Mouse (Mus musculus) lung, postnatal 25 days (tissue): Measurements from ENCODE around the gene Lamtor4.
"Not testable (repeated sequence)": the region's sequence is repeated elsewhere in the genome, so short reads cannot be mapped to it uniquely, and the experiment has no call there.

Experiments used
- DNase-seq: peaks from one replicate; pipeline ENCODE4 v3.0.0; 2022; ENCODE audit warnings: low spot score

The Lamtor4 gene

DNA sequence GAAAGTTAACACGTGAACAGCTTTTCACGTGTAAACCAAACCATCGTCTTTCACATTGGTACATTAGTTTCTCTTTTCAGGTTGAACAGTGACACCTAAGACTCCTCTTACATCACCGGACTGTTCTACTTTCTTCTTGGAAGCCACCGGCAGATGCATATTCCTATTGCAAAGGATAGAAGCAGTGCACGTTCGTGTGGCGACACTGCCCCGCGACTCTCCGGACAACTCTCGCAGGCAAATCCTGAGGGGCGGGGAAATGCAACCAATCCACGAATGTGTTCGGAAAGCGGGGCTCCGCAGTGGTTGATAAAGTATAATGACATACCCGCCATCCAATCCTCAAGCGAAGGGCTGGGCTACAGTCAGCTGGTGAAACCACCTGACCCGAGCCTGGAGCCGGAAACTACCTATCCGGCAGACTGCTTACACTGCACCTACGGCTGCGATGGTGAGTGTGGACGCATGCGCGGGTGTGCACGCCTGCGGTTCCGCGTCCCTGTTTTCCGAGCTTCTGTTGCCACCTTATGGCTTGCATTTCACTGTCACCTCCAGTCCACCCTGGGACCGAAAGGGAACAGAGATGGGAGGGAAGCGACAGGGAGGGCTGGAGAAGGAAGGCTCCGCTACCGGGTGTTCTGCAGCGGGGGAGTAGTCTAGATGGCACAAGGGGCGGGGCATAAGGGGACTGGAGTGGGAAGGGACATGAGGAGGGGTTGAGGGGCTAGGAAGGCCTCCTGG lies at the start of gene Lamtor4:
TSS of gene Lamtor4 (plus strand) at position 130 of the 741 bp plus-strand sequence.
- peak; percentile 98 for DNase-seq

- DNase-seq: no peak
These were observed 48.0 kb upstream of the Lamtor4 start for GRCm38 (mm10) chr5:138207253-138207652.

DNA sequence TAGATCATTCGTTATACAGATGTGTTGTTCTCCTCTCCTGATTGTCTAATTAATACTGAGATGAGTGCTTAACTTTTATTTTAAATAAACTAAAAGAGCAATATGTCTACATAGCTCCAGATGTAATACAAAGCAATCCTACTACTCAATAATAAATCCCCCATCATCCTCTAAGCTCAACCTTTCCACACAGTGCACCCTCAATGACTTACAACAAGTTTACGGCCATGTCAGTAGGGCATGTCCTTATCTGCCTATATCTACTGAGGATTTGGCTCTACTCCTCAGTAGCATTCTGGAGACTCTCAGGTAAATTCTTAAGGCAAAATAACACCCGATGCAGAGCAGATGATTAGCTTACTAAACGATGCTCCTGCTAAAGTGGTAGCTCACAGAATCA lies 47.4 kb upstream of the Lamtor4 start:
- no peak for DNase-seq

DNA sequence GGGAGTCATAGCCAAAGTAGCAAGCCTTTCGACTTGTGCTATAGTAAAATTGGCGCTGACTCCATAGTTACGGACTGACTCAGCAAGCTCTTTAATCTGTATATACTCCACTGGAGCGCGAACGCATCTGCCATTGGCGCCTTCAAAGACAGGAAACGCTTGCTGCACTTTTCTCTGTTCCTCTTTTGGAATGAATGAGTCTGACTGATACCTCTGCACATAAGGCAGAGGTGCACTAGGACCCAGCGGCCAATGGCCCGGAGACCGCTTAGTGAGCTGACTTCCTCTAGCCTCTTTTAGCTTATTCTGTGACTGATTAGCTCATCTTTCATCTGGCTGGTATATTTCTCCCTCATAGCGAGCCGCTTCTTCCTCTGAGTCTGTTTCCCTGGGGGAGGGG lies 38.6 kb upstream of the Lamtor4 start:
- DNase-seq: not testable (repeated sequence)

GRCm38 (mm10) chr5:138219864-138220263 lies 35.4 kb upstream of the Lamtor4 start:
- no peak for DNase-seq

DNA sequence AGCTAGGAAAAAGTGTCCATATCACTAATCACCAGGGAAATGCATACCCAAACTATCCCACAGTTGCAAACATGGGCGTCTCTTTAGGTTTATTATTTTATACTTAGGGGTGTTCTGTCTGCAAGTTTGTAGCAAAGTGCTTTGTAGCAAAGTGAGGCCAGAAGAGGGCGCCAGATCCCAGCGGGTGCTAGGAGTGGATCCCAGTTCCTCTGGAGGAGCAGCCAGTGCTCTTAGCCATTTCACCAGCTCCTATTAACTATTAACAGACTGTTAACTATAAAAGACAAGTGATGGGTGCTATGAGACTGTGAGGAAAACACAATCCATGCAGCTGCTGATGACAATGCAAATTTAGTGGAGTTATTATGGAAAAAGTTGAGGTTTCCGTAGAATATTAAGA lies 33.2 kb upstream of the Lamtor4 start:
- peak; percentile 79 for DNase-seq

- no peak for DNase-seq
These were observed 32.0 kb upstream of the Lamtor4 start for GRCm38 (mm10) chr5:138223287-138223686.

DNA sequence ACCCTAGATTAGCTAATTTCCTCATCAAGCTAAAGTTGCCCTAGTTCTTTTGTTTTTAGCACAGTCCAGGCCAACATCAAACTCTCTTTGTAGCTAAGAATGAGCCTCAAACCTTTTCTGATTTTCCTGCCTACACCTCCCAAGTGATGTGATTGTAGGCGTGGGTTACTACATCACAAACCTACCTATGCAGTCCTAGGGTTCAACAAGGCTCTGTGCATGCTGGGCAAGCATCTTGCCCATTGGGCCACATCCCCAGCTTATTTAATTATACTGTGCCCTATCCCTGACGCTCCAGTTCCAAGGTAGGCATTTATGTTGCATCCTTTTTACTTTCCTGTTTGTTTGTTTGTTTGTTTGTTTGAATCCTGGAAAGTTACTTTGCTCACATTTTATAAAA lies 29.6 kb upstream of the Lamtor4 start, which contains the start of gene Nxpe5:
TSS of gene Nxpe5 (plus strand) at position 199 of the 400 bp plus-strand sequence.
- DNase-seq: no peak

- DNase-seq: no peak
These were observed 28.8 kb upstream of the Lamtor4 start for GRCm38 (mm10) chr5:138226491-138226890.

GRCm38 (mm10) chr5:138227367-138227766 lies 27.9 kb upstream of the Lamtor4 start:
- peak; percentile 18 for DNase-seq

DNA sequence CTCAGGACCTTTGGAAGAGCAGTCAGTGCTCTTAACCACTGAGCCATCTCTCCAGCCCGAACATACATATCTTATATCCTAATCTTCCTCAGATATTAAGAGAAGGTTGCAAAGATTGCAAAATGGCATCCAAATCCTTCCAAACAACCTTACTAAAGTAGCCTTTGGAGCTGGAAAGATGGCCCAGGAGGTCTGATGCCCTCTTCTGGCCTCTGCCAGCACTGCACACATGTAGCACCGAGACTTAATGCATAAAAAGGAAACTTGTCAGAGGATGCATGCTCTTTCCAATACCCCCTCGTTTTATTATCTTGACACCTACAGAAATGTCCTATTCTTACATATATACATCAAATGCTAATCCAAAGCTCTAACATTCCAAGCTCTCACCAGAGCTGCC lies 27.3 kb upstream of the Lamtor4 start:
- peak; percentile 30 for DNase-seq

DNA sequence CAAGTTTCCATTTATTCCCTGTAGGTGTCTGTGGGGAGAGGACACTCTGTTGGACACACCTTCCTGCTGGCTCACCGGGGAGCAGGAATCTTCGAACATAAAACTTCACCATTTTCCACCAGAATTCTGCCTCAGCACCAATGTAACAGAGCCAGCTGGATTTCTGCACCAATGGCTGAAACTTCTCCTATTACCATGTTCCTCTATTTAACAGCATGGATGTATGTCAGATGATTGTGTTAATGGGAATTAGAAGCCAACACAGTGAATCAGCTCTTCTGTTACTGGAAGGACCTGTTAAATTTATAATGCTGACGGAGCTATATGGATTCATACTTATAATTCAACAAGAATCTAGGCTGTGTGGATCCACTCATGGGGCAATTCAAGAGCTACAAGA lies 25.8 kb upstream of the Lamtor4 start:
- DNase-seq: no peak

DNA sequence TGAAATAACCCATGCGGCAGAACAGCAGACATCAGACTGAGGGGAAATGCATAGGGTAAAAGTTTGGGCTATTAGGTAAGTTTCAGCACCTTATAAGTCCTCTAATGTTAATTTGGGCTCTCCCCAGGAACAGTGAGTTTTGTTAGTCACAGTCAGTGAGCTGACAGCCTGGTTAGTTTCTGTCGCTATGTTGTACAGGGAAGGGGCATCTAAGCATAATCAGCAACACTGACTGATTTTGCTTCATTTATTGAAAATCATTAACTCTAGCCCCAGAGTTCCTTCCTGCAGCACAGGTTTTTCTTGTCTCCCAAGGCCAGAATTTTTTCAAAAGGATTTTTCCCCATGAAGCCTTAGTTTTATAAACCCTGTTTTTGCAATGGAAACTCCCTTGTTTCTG lies 21.5 kb upstream of the Lamtor4 start:
- no peak for DNase-seq

GRCm38 (mm10) chr5:138234224-138234623 lies 21.1 kb upstream of the Lamtor4 start:
- no peak for DNase-seq

GRCm38 (mm10) chr5:138241511-138241910 lies 13.8 kb upstream of the Lamtor4 start:
- no peak for DNase-seq

- DNase-seq: no peak
These were observed 4.1 kb upstream of the Lamtor4 start for GRCm38 (mm10) chr5:138251144-138251543.

DNA sequence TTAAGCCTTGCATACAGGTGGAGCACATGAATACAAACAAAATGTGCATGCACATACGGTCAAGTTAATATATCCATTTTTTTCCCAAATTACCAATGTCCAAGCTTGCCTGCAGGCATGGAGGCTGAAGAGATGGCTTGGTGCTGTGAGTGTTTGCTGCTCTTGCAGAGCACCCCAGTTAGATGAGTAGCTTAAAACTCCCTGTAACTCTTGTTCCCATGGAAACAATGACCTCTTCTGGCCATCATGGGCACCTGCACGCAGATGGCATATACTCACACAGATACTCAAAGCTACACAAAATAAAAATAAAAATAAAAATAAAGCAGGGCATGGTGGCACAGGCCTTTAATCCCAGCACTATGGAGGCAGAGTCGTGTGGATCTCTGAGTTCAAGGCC lies 2.2 kb upstream of the Lamtor4 start:
- DNase-seq: no peak

DNA sequence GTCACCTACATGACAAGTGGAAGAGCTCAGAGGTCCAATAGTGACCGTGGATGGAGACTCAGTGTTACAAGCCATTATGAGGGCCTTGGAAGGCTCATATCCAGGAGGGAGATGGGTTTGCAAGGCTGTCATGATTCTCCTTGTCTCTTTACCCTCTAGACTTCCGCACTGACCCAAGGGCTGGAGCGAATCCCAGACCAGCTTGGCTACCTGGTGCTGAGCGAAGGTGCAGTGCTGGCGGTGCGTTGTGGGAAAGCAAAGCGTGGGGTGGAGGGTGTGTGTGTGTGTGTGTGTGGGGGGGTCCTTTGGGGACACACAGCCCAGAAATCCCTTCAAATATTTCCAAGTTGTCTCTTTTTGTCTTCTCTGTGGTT lies 799 bp downstream of the Lamtor4 start:
- DNase-seq: no peak

DNA sequence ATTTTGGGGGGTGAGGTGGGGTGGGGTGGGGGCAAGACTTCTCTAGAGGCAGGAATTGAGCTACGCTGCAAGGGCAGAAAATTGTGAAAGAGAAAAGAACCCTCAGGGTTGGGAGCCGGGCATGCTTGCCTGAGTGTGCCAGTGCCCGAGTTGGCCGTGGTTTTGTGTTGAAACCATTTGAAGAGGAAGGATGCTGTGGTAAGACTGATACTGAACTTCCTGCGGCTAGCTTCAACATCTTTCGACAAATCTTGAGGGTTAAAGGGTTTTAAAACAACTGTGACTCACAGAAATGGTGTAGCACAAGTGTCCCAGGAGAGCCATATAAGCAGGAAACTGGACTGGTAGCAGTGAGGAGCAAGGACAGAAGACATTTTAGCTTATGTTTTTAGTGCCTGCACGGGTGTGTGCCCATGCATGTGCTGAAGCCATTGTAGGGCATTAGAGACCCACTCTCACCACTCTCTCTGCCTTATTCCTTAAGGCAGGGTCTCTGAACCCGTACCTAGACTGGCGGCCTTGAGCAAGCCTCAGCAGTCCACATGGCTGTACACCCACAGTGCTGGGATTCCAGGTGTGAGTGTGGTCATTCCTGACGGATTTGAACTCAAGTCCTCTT lies 1.8 kb downstream of the Lamtor4 start:
- peak; percentile 50 for DNase-seq

DNA sequence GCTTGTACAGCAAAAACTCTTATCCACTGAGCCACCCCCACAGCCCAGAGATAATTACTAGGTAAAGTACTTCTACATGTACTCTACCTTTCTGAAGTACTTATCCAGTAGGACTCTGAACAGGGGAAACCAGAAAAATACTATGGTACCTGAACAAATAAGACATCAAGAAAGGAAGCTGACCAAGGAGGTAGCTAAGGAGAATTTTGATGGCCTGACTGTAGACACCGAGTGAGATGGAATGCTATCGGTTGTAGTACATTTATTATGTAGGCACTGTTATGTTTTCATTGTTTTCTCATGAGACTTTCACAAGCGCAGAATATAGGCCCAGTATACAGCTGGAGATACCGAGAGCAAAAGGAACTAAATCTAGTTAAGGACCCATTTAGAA lies 2.3 kb downstream of the Lamtor4 start:
- no peak for DNase-seq

GRCm38 (mm10) chr5:138258078-138258477 lies 2.8 kb downstream of the Lamtor4 start:
- no peak for DNase-seq

- no peak for DNase-seq
These were observed 3.3 kb downstream of the Lamtor4 start for GRCm38 (mm10) chr5:138258542-138258941.

DNA sequence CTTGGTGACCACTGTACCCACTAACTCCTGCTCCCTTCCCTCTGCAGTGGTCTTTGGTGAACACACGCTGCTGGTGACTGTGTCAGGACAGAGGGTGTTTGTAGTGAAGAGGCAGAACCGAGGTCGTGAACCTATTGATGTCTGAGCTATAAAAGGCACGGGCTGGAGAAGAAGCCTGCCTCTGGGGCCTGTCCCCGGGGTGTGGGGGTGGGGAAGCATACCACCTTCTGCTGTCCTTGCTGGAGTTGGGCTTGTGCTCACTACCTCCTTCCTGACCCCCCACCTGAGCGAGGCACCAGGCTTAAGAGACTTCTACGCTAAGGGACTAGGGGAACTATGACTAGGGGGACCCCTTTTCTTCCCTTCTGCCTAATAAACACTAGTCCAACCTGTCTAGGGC lies 3.7 kb downstream of the Lamtor4 start:
- no peak for DNase-seq

- no peak for DNase-seq
These were observed 4.8 kb downstream of the Lamtor4 start for GRCm38 (mm10) chr5:138260051-138260450.
